Comparison of ENCODE assay signal across 25 mouse cellular contexts in genomic region chr7:4934160-4934914, GRCm38 (mm10). TPM values are rescaled to one million over a fixed set of nuclear protein-coding genes. Genes with fewer than 3 reads are reported as not detected.
DNase-seq lines count a peak whose midpoint lies in the region; TF ChIP-seq lines count a peak whose summit lies in the region.
"Had no signal": no experiment of that assay in that cellular context is flagged by ENCODE, and none has a peak within 500 bp of the region (broad histone marks: within the 10 kb centered on the region; RNA-seq: fewer than 3 reads in every experiment).

No protein-coding gene starts in this region.

- DNase-seq in adrenal gland, adult 2 months = peak; percentile 56
- no peak for DNase-seq in adrenal gland, postnatal 14 days
- no peak for DNase-seq in layer of hippocampus, adult 2 months (ENCODE audit: low spot score in 2 of 2)
- no peak for DNase-seq in layer of hippocampus, postnatal 36 days
- peak; percentile 35 for DNase-seq in 3134 (ENCODE audit: extremely low read depth, insufficient read length, low spot score)
- DNase-seq in ES-CJ7 (ENCODE audit: low read depth, low spot score) = peak; percentile 57
- no peak for DNase-seq in embryonic facial prominence, embryonic 10.5 days (ENCODE audit: low spot score)
- no peak for DNase-seq in adipocyte (ENCODE audit: low spot score)
- DNase-seq: B cell, adult 2 months; cerebellum, adult 8-10 months; gastrocnemius, postnatal 36 days; kidney, postnatal 4 days; right cerebral cortex, postnatal 4 days had no signal

- no peak overlapping the region for H3K4me3 ChIP-seq in layer of hippocampus, adult 2 months
- no peak overlapping the region for H3K4me3 ChIP-seq in embryonic facial prominence, embryonic 10.5 days
- H3K4me3 ChIP-seq: erythroblast, embryonic 14.5 days; forebrain, embryonic 15.5 days; hindbrain, embryonic 12.5 days; limb, embryonic 13.5 days; lung, embryonic 15.5 days had no signal

- no peaks in the 10 kb centered on the region for H3K27me3 ChIP-seq in embryonic facial prominence, embryonic 10.5 days (replicated peaks; ENCODE audit: low read depth, poor library complexity, severe bottlenecking)
- H3K27me3 ChIP-seq: forebrain, embryonic 15.5 days; hindbrain, embryonic 12.5 days; limb, embryonic 13.5 days; lung, embryonic 15.5 days had no signal

- no peaks in the 10 kb centered on the region; the same call in 1 of the 2 replicates for H3K4me1 ChIP-seq in embryonic facial prominence, embryonic 10.5 days
- H3K4me1 ChIP-seq: forebrain, embryonic 15.5 days; limb, embryonic 13.5 days; lung, embryonic 15.5 days had no signal

- no peak overlapping the region for H3K27ac ChIP-seq in layer of hippocampus, adult 2 months
- H3K27ac ChIP-seq in embryonic facial prominence, embryonic 10.5 days (replicated peaks) = no peak overlapping the region
- H3K27ac ChIP-seq: forebrain, embryonic 15.5 days; hindbrain, embryonic 12.5 days; limb, embryonic 13.5 days; lung, embryonic 15.5 days had no signal

- peak; percentile 38 for TF ChIP-seq CTCF in layer of hippocampus, adult 2 months (conservative IDR thresholded peaks at IDR 0.05)

- 91% methylated on average over 4 of the region's 4 CpGs for WGBS in embryonic facial prominence, embryonic 10.5 days

- peaks cover 7% of the 10 kb centered on the region; the same call in 1 of the 2 replicates for H3K9me3 ChIP-seq in embryonic facial prominence, embryonic 10.5 days
- H3K9me3 ChIP-seq: forebrain, embryonic 15.5 days; limb, embryonic 13.5 days; lung, embryonic 15.5 days had no signal

- H3K36me3 ChIP-seq in embryonic facial prominence, embryonic 10.5 days (replicated peaks) = no peaks in the 10 kb centered on the region
- H3K36me3 ChIP-seq: forebrain, embryonic 15.5 days; hindbrain, embryonic 12.5 days; limb, embryonic 13.5 days; lung, embryonic 15.5 days had no signal

RNA-seq across cellular contexts. Expression of gene Ssc5d, which starts 8.8 kb away (rescaled TPM):
- total RNA-seq in adrenal gland, adult 2 months (2021) = 1 to 10 TPM; 2.2 to 2.3 TPM
- 2.9 and 3.1 TPM in 2 replicates for polyA plus RNA-seq in adrenal gland, adult 2 months (2012; rRNA removed)
- 3.9 and 5.0 TPM in 2 replicates for total RNA-seq in adrenal gland, postnatal 14 days (2021)
- 1 to 10 TPM; 2.4 to 3.5 TPM for total RNA-seq in layer of hippocampus, adult 2 months (2021)
- 1 to 10 TPM; 2.9 to 3.8 TPM for total RNA-seq in layer of hippocampus, postnatal 36 days (2021)
- 1.4 and 1.7 TPM in 2 replicates for polyA plus RNA-seq in embryonic facial prominence, embryonic 10.5 days (2016; fragmentation: Nextera tagmentation; extraction: Ambion mirVana)
- total RNA-seq: common myeloid progenitor, adult 5-6 weeks had no signal
- polyA plus RNA-seq: erythroblast, embryonic 14.5 days; inflammation-experienced regulatory T-cells, adult 6 months had no signal

RNA-seq across cellular contexts. Expression of gene Nat14, which starts 12.5 kb away (rescaled TPM):
- total RNA-seq in adrenal gland, adult 2 months (2021) = 1 to 10 TPM; 8.4 to 9.2 TPM
- polyA plus RNA-seq in adrenal gland, adult 2 months (2012; rRNA removed) = 11.4 and 20.0 TPM in 2 replicates
- total RNA-seq in adrenal gland, postnatal 14 days (2021) = 6.6 and 8.1 TPM in 2 replicates
- total RNA-seq in layer of hippocampus, adult 2 months (2021) = 100 to 1,000 TPM; 103 to 114 TPM
- 100 to 1,000 TPM; 119 to 120 TPM for total RNA-seq in layer of hippocampus, postnatal 36 days (2021)
- 4.9 and 5.3 TPM in 2 replicates for polyA plus RNA-seq in embryonic facial prominence, embryonic 10.5 days (2016; fragmentation: Nextera tagmentation; extraction: Ambion mirVana)

RNA-seq across cellular contexts. Expression of gene Zfp628, which starts 19.3 kb away (rescaled TPM):
- 10 to 100 TPM; 15.1 to 19.2 TPM for total RNA-seq in adrenal gland, adult 2 months (2021)
- polyA plus RNA-seq in adrenal gland, adult 2 months (2012; rRNA removed) = 35.6 and 41.3 TPM in 2 replicates
- total RNA-seq in adrenal gland, postnatal 14 days (2021) = 13.7 and 16.2 TPM in 2 replicates
- 10 to 100 TPM; 15.0 to 15.8 TPM for total RNA-seq in layer of hippocampus, adult 2 months (2021)
- 10 to 100 TPM; 12.7 to 13.2 TPM for total RNA-seq in layer of hippocampus, postnatal 36 days (2021)
- 4.5 and 4.6 TPM in 2 replicates for polyA plus RNA-seq in embryonic facial prominence, embryonic 10.5 days (2016; fragmentation: Nextera tagmentation; extraction: Ambion mirVana)

RNA-seq across cellular contexts. Expression of gene Gm36210, which starts 28.0 kb away (rescaled TPM):
- total RNA-seq in adrenal gland, adult 2 months (2021) = under 1 TPM; 0.23 to 0.45 TPM
- polyA plus RNA-seq in adrenal gland, adult 2 months (2012; rRNA removed) = 0.27 TPM in 1 of 2 replicates, not detected in the other
- total RNA-seq in adrenal gland, postnatal 14 days (2021) = 0.26 TPM in 1 of 2 replicates, not detected in the other
- under 1 TPM in 1 of 2 experiments, not detected in 1; 0.28 TPM for total RNA-seq in layer of hippocampus, adult 2 months (2021)
- under 1 TPM; 0.51 to 0.62 TPM for total RNA-seq in layer of hippocampus, postnatal 36 days (2021)
- polyA plus RNA-seq in embryonic facial prominence, embryonic 10.5 days (2016; fragmentation: Nextera tagmentation; extraction: Ambion mirVana) = 0.22 TPM in 1 of 2 replicates, not detected in the other
- total RNA-seq: common myeloid progenitor, adult 5-6 weeks had no signal
- polyA plus RNA-seq: erythroblast, embryonic 14.5 days; hindbrain, embryonic 12.5 days; inflammation-experienced regulatory T-cells, adult 6 months; limb, embryonic 13.5 days; lung, embryonic 15.5 days; midbrain, embryonic 11.5 days had no signal

RNA-seq across cellular contexts. Expression of gene Sbk2, which starts 29.9 kb away (rescaled TPM):
- 1 to 10 TPM in 1 of 2 experiments, under 1 TPM in 1; 0.32 to 1.0 TPM for total RNA-seq in adrenal gland, adult 2 months (2021)
- polyA plus RNA-seq in adrenal gland, adult 2 months (2012; rRNA removed) = 0.52 and 1.4 TPM in 2 replicates
- total RNA-seq in adrenal gland, postnatal 14 days (2021) = 0.63 TPM in 1 of 2 replicates, not detected in the other
- under 1 TPM in 1 of 2 experiments, not detected in 1; 0.31 TPM for total RNA-seq in layer of hippocampus, adult 2 months (2021)
- under 1 TPM; 0.27 to 0.30 TPM for total RNA-seq in layer of hippocampus, postnatal 36 days (2021)
- polyA plus RNA-seq in embryonic facial prominence, embryonic 10.5 days (2016; fragmentation: Nextera tagmentation; extraction: Ambion mirVana) = 0.09 TPM in 1 of 2 replicates, not detected in the other
- total RNA-seq: common myeloid progenitor, adult 5-6 weeks; layer of hippocampus, postnatal 10 days; left cerebral cortex, postnatal 10 days had no signal
- polyA plus RNA-seq: embryonic facial prominence, embryonic 11.5 days; erythroblast, embryonic 14.5 days; forebrain, embryonic 15.5 days; hindbrain, embryonic 12.5 days; midbrain, embryonic 11.5 days; neural tube, embryonic 11.5 days had no signal

Comparison
In these comparisons a context has a peak if more than half of its experiments do, and no peak if none do; other contexts are left out.
1. DNase-seq: peak in adrenal gland, adult 2 months (single experiment), 3134 (single experiment) and ES-CJ7 (single experiment); none in adrenal gland, postnatal 14 days (single experiment), layer of hippocampus, adult 2 months (0 of 2), layer of hippocampus, postnatal 36 days (0 of 2), embryonic facial prominence, embryonic 10.5 days (single experiment) and adipocyte (single experiment).
2. RNA of gene Nat14, which starts 12.5 kb away (total RNA-seq): 119 to 120 TPM in layer of hippocampus, postnatal 36 days and 103 to 114 TPM in layer of hippocampus, adult 2 months; 8.4 to 9.2 TPM in adrenal gland, adult 2 months and 6.6 to 8.1 TPM in adrenal gland, postnatal 14 days; every median in the first group is over 10 times any median in the second.